Mouse (Mus musculus): ENCODE data around the gene Cyp46a1. TPM values are rescaled to one million over a fixed set of nuclear protein-coding genes. Genes with fewer than 3 reads are reported as not detected.
A peak's percentile ranks its signal among the peaks of the same experiment; 100 is the strongest.

Gene Cyp46a1
- total and polyA plus RNA-seq, 2 experiments from 2014 or later: 3.0 to 3.6 TPM

- Histone ChIP-seq H3K4me3 (ENCODE audit: low read depth, low read length) (no peak overlapping the region), H3K27ac (ENCODE audit: low read depth) (no peak overlapping the region)
- 75% methylated on average over 8 of the region's 8 CpGs for WGBS
Observed at GRCm38 (mm10) chr12:108399191-108399590, 65.0 kb downstream of the Cyp46a1 start.

DNA sequence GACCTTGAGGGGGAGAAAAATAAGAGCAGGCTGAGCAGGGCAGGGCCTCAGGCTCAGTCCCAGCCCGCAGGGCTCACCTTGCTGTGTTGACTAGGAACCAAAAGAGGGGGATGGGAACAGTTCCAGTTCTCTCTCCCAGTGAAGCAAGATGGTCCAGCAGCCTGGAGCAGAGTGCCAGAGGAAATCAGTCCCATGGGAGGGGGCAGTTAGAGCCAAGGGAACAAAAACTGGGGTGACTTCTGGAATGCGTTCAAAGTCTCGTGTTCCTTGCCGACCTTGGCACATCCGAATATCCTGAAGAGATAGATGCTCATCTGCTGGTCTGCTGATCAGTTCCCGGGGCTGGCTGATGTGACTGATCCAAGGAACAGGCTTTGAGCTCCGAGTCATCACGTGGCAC, 66.8 kb downstream of the Cyp46a1 start:
- 44% methylated on average over 8 of the region's 8 CpGs for WGBS
- ATAC-seq (ENCODE audit: insufficient read depth, low read depth) (no peak), DNase-seq (ENCODE audit: low spot score) (no peak)
- peaks cover 11% of the 10 kb centered on the region for H3K4me1 ChIP-seq (ENCODE audit: control insufficient read depth, insufficient read depth)
- H3K9me3 ChIP-seq (replicated peaks; ENCODE audit: control insufficient read depth, low read length): no peaks in the 10 kb centered on the region
- H3K27ac ChIP-seq (ENCODE audit: low read depth): no peak overlapping the region
- H3K9ac ChIP-seq (replicated peaks; ENCODE audit: low read depth, low read length): no peak overlapping the region
- H3K4me3 ChIP-seq (ENCODE audit: low read depth, low read length): no peak overlapping the region
- H3K36me3 ChIP-seq (replicated peaks; ENCODE audit: control insufficient read depth, insufficient read depth, low read length): no peaks in the 10 kb centered on the region
- H3K27me3 ChIP-seq (ENCODE audit: control insufficient read depth, insufficient read depth, low read length): no peaks in the 10 kb centered on the region
- TF ChIP-seq EP300 (IDR thresholded peaks at IDR 0.05; ENCODE audit: low read depth) (no peak), CTCF (IDR thresholded peaks at IDR 0.05; ENCODE audit: low read depth) (no peak)
- H3K4me2 ChIP-seq (ENCODE audit: low read depth, low read length): no peak overlapping the region

More at GRCm38 (mm10) chr12:108399191-108399590, 65.0 kb downstream of the Cyp46a1 start:
- peaks cover 11% of the 10 kb centered on the region for H3K4me1 ChIP-seq (ENCODE audit: control insufficient read depth, insufficient read depth)
- DNase-seq (ENCODE audit: low spot score) (no peak), ATAC-seq (ENCODE audit: insufficient read depth, low read depth) (no peak)
- no peaks in the 10 kb centered on the region for H3K27me3 ChIP-seq (ENCODE audit: control insufficient read depth, insufficient read depth, low read length)
- no peak overlapping the region for H3K9ac ChIP-seq (replicated peaks; ENCODE audit: low read depth, low read length)
- TF ChIP-seq CTCF (IDR thresholded peaks at IDR 0.05; ENCODE audit: low read depth): no peak
- TF ChIP-seq EP300 (IDR thresholded peaks at IDR 0.05; ENCODE audit: low read depth): no peak
- no peaks in the 10 kb centered on the region for H3K36me3 ChIP-seq (replicated peaks; ENCODE audit: control insufficient read depth, insufficient read depth, low read length)
- H3K9me3 ChIP-seq (replicated peaks; ENCODE audit: control insufficient read depth, low read length): no peaks in the 10 kb centered on the region
- H3K4me2 ChIP-seq (ENCODE audit: low read depth, low read length): no peak overlapping the region

GRCm38 (mm10) chr12:108403957-108404356, 69.8 kb downstream of the Cyp46a1 start:
- peaks cover 11% of the 10 kb centered on the region for H3K4me1 ChIP-seq (ENCODE audit: control insufficient read depth, insufficient read depth)
- DNase-seq (ENCODE audit: low spot score) (peak; percentile 38), ATAC-seq (ENCODE audit: insufficient read depth, low read depth) (peak; percentile 36; the same call in 1 of the 2 replicates)
- no peaks in the 10 kb centered on the region for H3K9me3 ChIP-seq (replicated peaks; ENCODE audit: control insufficient read depth, low read length)
- H3K36me3 ChIP-seq (replicated peaks; ENCODE audit: control insufficient read depth, insufficient read depth, low read length): no peaks in the 10 kb centered on the region
- peak overlapping the region; percentile 46 for H3K27ac ChIP-seq (ENCODE audit: low read depth)
- WGBS: 59% methylated on average over 6 of the region's 6 CpGs
- no peak for TF ChIP-seq EP300 (IDR thresholded peaks at IDR 0.05; ENCODE audit: low read depth)
- no peak overlapping the region for H3K9ac ChIP-seq (replicated peaks; ENCODE audit: low read depth, low read length)
- no peaks in the 10 kb centered on the region for H3K27me3 ChIP-seq (ENCODE audit: control insufficient read depth, insufficient read depth, low read length)
- H3K4me3 ChIP-seq (ENCODE audit: low read depth, low read length): no peak overlapping the region
- no peak overlapping the region for H3K4me2 ChIP-seq (ENCODE audit: low read depth, low read length)

DNA sequence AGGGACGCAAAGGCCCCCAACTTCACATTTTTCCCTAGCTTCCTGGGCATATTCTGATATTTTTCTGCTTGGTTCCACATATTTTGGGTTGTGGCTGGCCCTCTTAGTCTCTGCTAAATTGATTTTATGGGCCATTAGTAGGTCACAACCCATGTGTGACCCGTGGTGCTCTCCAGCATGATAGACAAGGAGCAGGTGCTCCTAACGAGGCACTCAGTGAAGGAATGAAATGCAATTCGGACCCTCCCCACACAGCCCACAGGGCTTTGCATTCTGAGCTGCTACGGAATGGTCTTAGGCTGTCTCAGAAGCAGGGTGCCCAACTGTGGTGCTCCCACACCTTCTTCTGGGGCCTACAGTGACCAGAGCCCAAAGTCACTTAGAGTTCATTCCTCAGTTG, 74.9 kb downstream of the Cyp46a1 start:
- WGBS: 80% methylated on average over 5 of the region's 5 CpGs
- no peaks in the 10 kb centered on the region for H3K27me3 ChIP-seq (ENCODE audit: control insufficient read depth, insufficient read depth, low read length)
- TF ChIP-seq EP300 (IDR thresholded peaks at IDR 0.05; ENCODE audit: low read depth) (no peak), CTCF (IDR thresholded peaks at IDR 0.05; ENCODE audit: low read depth) (no peak)
- no peak overlapping the region for H3K4me3 ChIP-seq (ENCODE audit: low read depth, low read length)
- DNase-seq (ENCODE audit: low spot score) (no peak), ATAC-seq (ENCODE audit: insufficient read depth, low read depth) (no peak)
- no peaks in the 10 kb centered on the region for H3K36me3 ChIP-seq (replicated peaks; ENCODE audit: control insufficient read depth, insufficient read depth, low read length)
- H3K27ac ChIP-seq (ENCODE audit: low read depth): no peak overlapping the region
- no peak overlapping the region for H3K4me2 ChIP-seq (ENCODE audit: low read depth, low read length)
- H3K9ac ChIP-seq (replicated peaks; ENCODE audit: low read depth, low read length): no peak overlapping the region
- peaks cover 5% of the 10 kb centered on the region; the same call in 1 of the 2 replicates for H3K4me1 ChIP-seq (ENCODE audit: control insufficient read depth, insufficient read depth)
- H3K9me3 ChIP-seq (replicated peaks; ENCODE audit: control insufficient read depth, low read length): no peaks in the 10 kb centered on the region

- DNase-seq (ENCODE audit: low spot score): no peak
- TF ChIP-seq EP300 (IDR thresholded peaks at IDR 0.05; ENCODE audit: low read depth): no peak
- no peak for TF ChIP-seq CTCF (IDR thresholded peaks at IDR 0.05; ENCODE audit: low read depth)
- ATAC-seq (ENCODE audit: insufficient read depth, low read depth): no peak
- H3K4me2 ChIP-seq (ENCODE audit: low read depth, low read length): no peak overlapping the region
- H3K4me3 ChIP-seq (ENCODE audit: low read depth, low read length): no peak overlapping the region
- WGBS: 64% methylated on average over 14 of the region's 14 CpGs
- no peak overlapping the region for H3K27ac ChIP-seq (ENCODE audit: low read depth)
- H3K9ac ChIP-seq (replicated peaks; ENCODE audit: low read depth, low read length): no peak overlapping the region
- H3K9me3 ChIP-seq (replicated peaks; ENCODE audit: control insufficient read depth, low read length): no peaks in the 10 kb centered on the region
- no peaks in the 10 kb centered on the region for H3K27me3 ChIP-seq (ENCODE audit: control insufficient read depth, insufficient read depth, low read length)
- peaks cover 5% of the 10 kb centered on the region; the same call in 1 of the 2 replicates for H3K4me1 ChIP-seq (ENCODE audit: control insufficient read depth, insufficient read depth)
- H3K36me3 ChIP-seq (replicated peaks; ENCODE audit: control insufficient read depth, insufficient read depth, low read length): no peaks in the 10 kb centered on the region
Observed at GRCm38 (mm10) chr12:108410416-108411208, 76.4 kb downstream of the Cyp46a1 start.

Other genes starting within 250 kb of the Cyp46a1 start
- 54.8 and 61.3 TPM in 2 replicates for gene Setd3, start 155.1 kb upstream of the Cyp46a1 start, total RNA-seq (2014; rRNA removed; ENCODE audit: low replicate concordance)
- 54.5 and 56.2 TPM in 2 replicates for gene Setd3, start 155.1 kb upstream of the Cyp46a1 start, polyA plus RNA-seq (2015; fragmentation: Nextera tagmentation; extraction: Ambion mirVana)
- gene Ccnk, start 154.8 kb upstream of the Cyp46a1 start, total RNA-seq (2014; rRNA removed; ENCODE audit: low replicate concordance): 4.3 and 8.2 TPM in 2 replicates
- gene Ccnk, start 154.8 kb upstream of the Cyp46a1 start, polyA plus RNA-seq (2015; fragmentation: Nextera tagmentation; extraction: Ambion mirVana): 1.5 and 1.7 TPM in 2 replicates
- gene Ccdc85c, start 59.0 kb upstream of the Cyp46a1 start, total RNA-seq (2014; rRNA removed; ENCODE audit: low replicate concordance): 44.7 and 56.2 TPM in 2 replicates
- 6.9 and 7.8 TPM in 2 replicates for gene Ccdc85c, start 59.0 kb upstream of the Cyp46a1 start, polyA plus RNA-seq (2015; fragmentation: Nextera tagmentation; extraction: Ambion mirVana)
- 0.70 and 5.0 TPM in 2 replicates for gene Hhipl1, start 28.1 kb upstream of the Cyp46a1 start, total RNA-seq (2014; rRNA removed; ENCODE audit: low replicate concordance)
- gene Hhipl1, start 28.1 kb upstream of the Cyp46a1 start, polyA plus RNA-seq (2015; fragmentation: Nextera tagmentation; extraction: Ambion mirVana): 0.58 and 0.61 TPM in 2 replicates
- gene Eml1, start 36.6 kb downstream of the Cyp46a1 start, total RNA-seq (2014; rRNA removed; ENCODE audit: low replicate concordance): 69.3 and 80.6 TPM in 2 replicates
- gene Eml1, start 36.6 kb downstream of the Cyp46a1 start, polyA plus RNA-seq (2015; fragmentation: Nextera tagmentation; extraction: Ambion mirVana): 61.3 and 65.2 TPM in 2 replicates
- 39.5 and 54.2 TPM in 2 replicates for gene Evl, start 220.3 kb downstream of the Cyp46a1 start, total RNA-seq (2014; rRNA removed; ENCODE audit: low replicate concordance)
- 22.4 and 26.6 TPM in 2 replicates for gene Evl, start 220.3 kb downstream of the Cyp46a1 start, polyA plus RNA-seq (2015; fragmentation: Nextera tagmentation; extraction: Ambion mirVana)

All from heart, postnatal 0 days (tissue).